Mouse (Mus musculus): Measurements from ENCODE around the gene Khsrp.

- TF ChIP-seq POLR2A (IDR thresholded peaks at IDR 0.05; ENCODE audit: low read depth, low read length), result no peak
- no peak for TF ChIP-seq CTCF (IDR thresholded peaks at IDR 0.05; ENCODE audit: extremely low read depth, insufficient read depth, insufficient read length, insufficient replicate concordance)
These were observed 27.7 kb upstream of the Khsrp start, which contains the start of gene Crb3 for GRCm38 (mm10) chr17:57058891-57059485.
